Mouse (Mus musculus) heart, postnatal 4 days (tissue): ENCODE measurements around the gene Cenpq. TPM values are rescaled to one million over a fixed set of nuclear protein-coding genes. Genes with fewer than 3 reads are reported as not detected.

Experiments used
- total RNA-seq, 2 experiments: library from RNA; stranded (reverse); gene quantifications; 2 replicates each; pipeline ENCODE4 v1.2.3; 2021

Gene Cenpq
- total RNA-seq, 2 experiments from 2014 or later: 11.8 to 11.9 TPM

Other genes starting within 250 kb of the Cenpq start
- not detected for gene Esp1, start 207.9 kb downstream of the Cenpq start, total RNA-seq
- gene Crisp2, start 128.0 kb downstream of the Cenpq start, total RNA-seq: not detected
- 1 to 10 TPM in 1 of 2 experiments, under 1 TPM in 1; 0.21 to 1.1 TPM for gene Rhag, start 123.9 kb downstream of the Cenpq start, total RNA-seq
- 1 to 10 TPM in 1 of 2 experiments, under 1 TPM in 1; 0.38 to 1.0 TPM for gene 9130008F23Rik, start 54.5 kb downstream of the Cenpq start, total RNA-seq
- gene Glyatl3, start 20.7 kb downstream of the Cenpq start, total RNA-seq: not detected
- gene Mut, start 362 bp downstream of the Cenpq start, total RNA-seq: 10 to 100 TPM; 55.9 to 60.0 TPM